Mouse (Mus musculus): ENCODE measurements around the gene Resp18.
A peak's percentile ranks its signal among the peaks of the same experiment; 100 is the strongest.

- TF ChIP-seq POLR2A (IDR thresholded peaks at IDR 0.05; ENCODE audit: extremely low read depth, insufficient read depth, low read length): no peak
- TF ChIP-seq CTCF (IDR thresholded peaks at IDR 0.05; ENCODE audit: extremely low read depth, insufficient read depth, low read length): peak; percentile 84
Observed at GRCm38 (mm10) chr1:75253849-75254624, 24.2 kb downstream of the Resp18 start.
